Mouse (Mus musculus) cortical plate, adult 2 months (tissue): ENCODE results near the gene H1f0. TPM values are rescaled to one million over a fixed set of nuclear protein-coding genes. Genes with fewer than 3 reads are reported as not detected.

Experiments
- H3K27ac ChIP-seq: fragments of 200-500 bp; 2 replicates; pipeline ENCODE4 v1.5.1; 2012; ENCODE audit warnings: low read length, control low read depth, inconsistent platforms; ENCODE audit not compliant: insufficient read depth
- H3K4me1 ChIP-seq: fragments of 200-500 bp; 2 replicates; pipeline ENCODE4 v1.6.1; 2011; ENCODE audit warnings: low read length; ENCODE audit not compliant: control insufficient read depth, insufficient read depth
- H3K4me3 ChIP-seq: fragments of 200-500 bp; 2 replicates; pipeline ENCODE4 v1.5.1; 2011; ENCODE audit warnings: mild to moderate bottlenecking, low read length, control low read depth; ENCODE audit not compliant: insufficient read depth
- CTCF ChIP-seq: fragments of 200-500 bp; IDR thresholded peaks from 2 replicates; pipeline ENCODE4 v1.5.1; 2011; ENCODE audit warnings: mild to moderate bottlenecking, control low read depth, low read length; ENCODE audit not compliant: insufficient read depth; ENCODE audit errors: extremely low read depth
- POLR2A ChIP-seq: fragments of 200-500 bp; IDR thresholded peaks from 2 replicates; pipeline ENCODE4 v1.6.1; 2011; ENCODE audit warnings: mild to moderate bottlenecking, low read length, control low read depth; ENCODE audit not compliant: insufficient read depth; ENCODE audit errors: extremely low read depth
- polyA plus RNA-seq: library from polyadenylated mRNA; depleted of rRNA; stranded (reverse); fragments of >200 nt; gene quantifications from 2 replicates; pipeline ENCODE4 v1.2.3, GENCODE M21; 2012; rRNA removed

The H1f0 gene
- polyA plus RNA-seq, 1 experiment: 109 TPM

GRCm38 (mm10) chr15:79074913-79075532, 46.8 kb downstream of the H1f0 start, which contains the start of gene Eif3l:
Gene Eif3l (plus strand): TSS chr15:79075179.
- no peak within 1 kb of the TSS for H3K27ac ChIP-seq
- H3K4me1 ChIP-seq: peaks cover 3% of the 10 kb centered on the region; the same call in 1 of the 2 replicates
- peak within 1 kb of the TSS; percentile 73 for H3K4me3 ChIP-seq
- TF ChIP-seq POLR2A (peak; percentile 67), CTCF (no peak)

- Histone ChIP-seq H3K27ac (no peak overlapping the region), H3K4me1 (peaks cover 3% of the 10 kb centered on the region; the same call in 1 of the 2 replicates), H3K4me3 (peak overlapping the region; percentile 73)
- TF ChIP-seq CTCF: no peak
- TF ChIP-seq POLR2A: no peak
Observed at GRCm38 (mm10) chr15:79075658-79076365, 47.6 kb downstream of the H1f0 start.

- Histone ChIP-seq H3K27ac (no peak overlapping the region), H3K4me3 (no peak overlapping the region), H3K4me1 (no peaks in the 10 kb centered on the region; the same call in 1 of the 2 replicates)
- TF ChIP-seq POLR2A: no peak
Observed at GRCm38 (mm10) chr15:79079567-79079966, 51.3 kb downstream of the H1f0 start.

Other genes with a start within 250 kb of the H1f0 start
- 4.7 and 5.2 TPM in 2 replicates for gene Card10, start 225.4 kb upstream of the H1f0 start, polyA plus RNA-seq
- gene Cdc42ep1, start 185.8 kb upstream of the H1f0 start, polyA plus RNA-seq: 23.3 and 28.1 TPM in 2 replicates
- 0.34 and 0.35 TPM in 2 replicates for gene Lgals2, start 172.9 kb upstream of the H1f0 start, polyA plus RNA-seq
- 72.6 and 73.0 TPM in 2 replicates for gene Gga1, start 151.3 kb upstream of the H1f0 start, polyA plus RNA-seq
- 0.08 and 0.09 TPM in 2 replicates for gene Gm49510, start 128.8 kb upstream of the H1f0 start, polyA plus RNA-seq
- 39.5 and 42.2 TPM in 2 replicates for gene Sh3bp1, start 128.7 kb upstream of the H1f0 start, polyA plus RNA-seq
- gene Pdxp, start 114.5 kb upstream of the H1f0 start, polyA plus RNA-seq: 226 and 238 TPM in 2 replicates
- gene Lgals1, start 101.7 kb upstream of the H1f0 start, polyA plus RNA-seq: 42.9 and 44.4 TPM in 2 replicates
- gene Nol12, start 93.5 kb upstream of the H1f0 start, polyA plus RNA-seq: 38.9 and 39.5 TPM in 2 replicates
- 10.3 and 11.0 TPM in 2 replicates for gene Triobp, start 80.7 kb upstream of the H1f0 start, polyA plus RNA-seq
- 0.26 and 0.38 TPM in 2 replicates for gene Galr3, start 13.4 kb downstream of the H1f0 start, polyA plus RNA-seq
- gene Ankrd54, start 34.4 kb downstream of the H1f0 start, polyA plus RNA-seq: 26.5 and 28.2 TPM in 2 replicates
- gene Eif3l, start 46.7 kb downstream of the H1f0 start, polyA plus RNA-seq: 86.8 and 93.0 TPM in 2 replicates
- 25.0 and 27.6 TPM in 2 replicates for gene Micall1, start 80.4 kb downstream of the H1f0 start, polyA plus RNA-seq
- 131 and 134 TPM in 2 replicates for gene Polr2f, start 112.6 kb downstream of the H1f0 start, polyA plus RNA-seq
- 16.5 and 17.1 TPM in 2 replicates for gene 1700088E04Rik, start 112.8 kb downstream of the H1f0 start, polyA plus RNA-seq
- 60.8 and 69.3 TPM in 2 replicates for gene Sox10, start 136.8 kb downstream of the H1f0 start, polyA plus RNA-seq
- 82.6 and 90.5 TPM in 2 replicates for gene Pick1, start 200.7 kb downstream of the H1f0 start, polyA plus RNA-seq
- 0.72 and 1.2 TPM in 2 replicates for gene Gm49486, start 200.9 kb downstream of the H1f0 start, polyA plus RNA-seq
- gene Slc16a8, start 226.3 kb downstream of the H1f0 start, polyA plus RNA-seq: 0.15 TPM in 1 of 2 replicates, not detected in the other